Mouse (Mus musculus): ENCODE data around the gene Actn4.

GRCm38 (mm10) chr7:28950346-28951037, 11.6 kb downstream of the Actn4 start:
- TF ChIP-seq CTCF (IDR thresholded peaks at IDR 0.05; ENCODE audit: low read depth, low read length): no peak
- TF ChIP-seq POLR2A (IDR thresholded peaks at IDR 0.05; ENCODE audit: extremely low read depth, insufficient read depth, low read length): no peak

Data from liver, adult 2 months (tissue).